Mouse (Mus musculus) olfactory bulb, adult 2 months (tissue): Measurements from ENCODE around the gene Hmga1b.

Experiments used
- CTCF ChIP-seq: fragments of 200-500 bp; IDR thresholded peaks from 2 replicates; pipeline ENCODE4 v1.5.1; 2012; ENCODE audit warnings: low read depth, mild to moderate bottlenecking, low read length, moderate library complexity; ENCODE audit not compliant: insufficient read depth
- POLR2A ChIP-seq: fragments of 200-500 bp; IDR thresholded peaks from 2 replicates; pipeline ENCODE4 v1.6.1; 2012; ENCODE audit warnings: mild to moderate bottlenecking, low read depth, low read length, moderate library complexity; ENCODE audit not compliant: insufficient read depth

DNA sequence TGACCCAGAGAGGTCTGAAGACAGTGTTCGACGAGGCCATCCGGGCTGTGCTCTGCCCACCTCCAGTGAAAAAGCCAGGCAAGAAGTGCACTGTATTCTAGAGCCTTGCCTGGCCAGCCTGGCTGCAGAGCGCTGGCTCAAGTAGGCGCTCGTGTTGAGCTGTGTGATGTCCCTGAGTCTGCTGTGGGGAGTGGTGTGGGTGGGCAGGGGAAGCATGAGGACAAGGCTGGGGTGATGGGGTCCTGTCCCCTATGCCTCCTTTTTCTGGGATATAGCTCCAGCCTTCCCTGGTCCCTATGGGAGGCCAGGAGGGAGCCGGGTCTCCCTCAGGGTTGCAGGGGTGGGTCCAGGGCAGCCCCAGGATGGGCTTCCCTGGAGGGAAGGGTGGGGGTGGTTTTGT lies 39.1 kb upstream of the Hmga1b start:
- TF ChIP-seq CTCF (no peak), POLR2A (no peak)
